Mouse (Mus musculus) heart, postnatal 0 days (tissue): Measurements from ENCODE around the gene Msmp. TPM values are rescaled to one million over a fixed set of nuclear protein-coding genes. Genes with fewer than 3 reads are reported as not detected.

ENCODE experiments used
- ATAC-seq: fragments of 200-750 bp; cut with Nextera tagmentation; 2 replicates; pipeline ENCODE4 v1.8.0; 2017; ENCODE audit warnings: low read depth, moderate number of reproducible peaks, moderate library complexity; ENCODE audit not compliant: insufficient read depth
- DNase-seq: peaks from one replicate; pipeline ENCODE4 v3.0.0-alpha.2; 2016; ENCODE audit warnings: low spot score
- H3K27ac ChIP-seq: fragments of 300-500 bp; sonication (generic); 2 replicates; pipeline ENCODE4 v1.5.1; 2014; ENCODE audit warnings: low read depth, mild to moderate bottlenecking
- H3K27me3 ChIP-seq: fragments of 300-500 bp; sonication (generic); 2 replicates; pipeline ENCODE4 v1.6.1; 2014; ENCODE audit warnings: low read length, mixed read lengths; ENCODE audit not compliant: control insufficient read depth, insufficient read depth
- H3K36me3 ChIP-seq: fragments of 300-500 bp; sonication (generic); replicated peaks from 2 replicates; pipeline ENCODE4 v1.6.1; 2014; ENCODE audit warnings: low read length, mixed read lengths; ENCODE audit not compliant: control insufficient read depth, insufficient read depth
- H3K4me1 ChIP-seq: fragments of 300-500 bp; sonication (generic); 2 replicates; pipeline ENCODE4 v1.6.1; 2014; ENCODE audit warnings: antibody characterized with exemption; ENCODE audit not compliant: control insufficient read depth, insufficient read depth
- H3K4me2 ChIP-seq: fragments of 300-500 bp; sonication (generic); 2 replicates; pipeline ENCODE4 v1.6.1; 2014; ENCODE audit warnings: low read depth, mild to moderate bottlenecking, low read length, moderate library complexity
- H3K4me3 ChIP-seq: fragments of 300-500 bp; sonication (generic); 2 replicates; pipeline ENCODE4 v1.5.1; 2014; ENCODE audit warnings: low read depth, low read length
- H3K9ac ChIP-seq: fragments of 300-500 bp; sonication (generic); replicated peaks from 2 replicates; pipeline ENCODE4 v1.6.1; 2014; ENCODE audit warnings: low read depth, low read length, mixed read lengths
- H3K9me3 ChIP-seq: fragments of 300-500 bp; sonication (generic); replicated peaks from 2 replicates; pipeline ENCODE4 v1.6.1; 2016; ENCODE audit warnings: low read length; ENCODE audit not compliant: control insufficient read depth
- CTCF ChIP-seq: IDR thresholded peaks from 2 replicates; pipeline ENCODE4 v1.5.1; 2016; ENCODE audit warnings: antibody characterized with exemption, control low read depth, low read depth
- EP300 ChIP-seq: IDR thresholded peaks from 2 replicates; pipeline ENCODE4 v1.6.1; 2016; ENCODE audit warnings: antibody characterized with exemption, low read depth
- WGBS: fragments of 180-500 bp; shearing (Covaris S2); extraction: QIAGEN DNeasy Blood & Tissue Kit; methylation state at CpG from one replicate; pipeline ENCODE4 v1.1.7; 2014; 5-methylcytosine and 5-hydroxymethylcytosine counted together
- polyA plus RNA-seq: library from polyadenylated mRNA; unstranded; fragments of >200 nt; fragmentation: Nextera tagmentation; extraction: Ambion mirVana; gene quantifications from 2 replicates; pipeline ENCODE4 v1.2.1, GENCODE M21; 2015
- total RNA-seq: library from RNA; depleted of rRNA; stranded (reverse); fragments of >200 nt; gene quantifications from 2 replicates; pipeline ENCODE4 v1.2.3, GENCODE M21; 2014; ENCODE audit warnings: low replicate concordance

Gene Msmp
- total and polyA plus RNA-seq, 2 experiments from 2014 or later = not detected

- WGBS = 39% methylated on average over 13 of the region's 13 CpGs
- Histone ChIP-seq H3K4me2 (peak overlapping the region; percentile 81), H3K4me1 (peaks cover 55% of the 10 kb centered on the region), H3K4me3 (peak overlapping the region; percentile 87), H3K9ac (peak overlapping the region; percentile 44), H3K27ac (peak overlapping the region; percentile 99), H3K36me3 (peaks cover 30% of the 10 kb centered on the region), H3K27me3 (no peaks in the 10 kb centered on the region), H3K9me3 (no peaks in the 10 kb centered on the region)
- ATAC-seq (no peak), DNase-seq (no peak)
- no peak for TF ChIP-seq CTCF
- TF ChIP-seq EP300 = no peak
Measured at GRCm38 (mm10) chr4:43559519-43560242, 24.6 kb downstream of the Msmp start.

GRCm38 (mm10) chr4:43558631-43559356 lies 25.5 kb downstream of the Msmp start:
- Histone ChIP-seq H3K4me3 (peak overlapping the region; percentile 26), H3K27ac (peak overlapping the region; percentile 99), H3K36me3 (peaks cover 37% of the 10 kb centered on the region), H3K4me1 (peaks cover 51% of the 10 kb centered on the region), H3K4me2 (peak overlapping the region; percentile 81), H3K9me3 (no peaks in the 10 kb centered on the region), H3K27me3 (no peaks in the 10 kb centered on the region), H3K9ac (peak overlapping the region; percentile 44)
- no peak for TF ChIP-seq CTCF
- TF ChIP-seq EP300 = no peak
- peak; percentile 25; the same call in 1 of the 2 replicates for ATAC-seq
- peak; percentile 78 for DNase-seq
- WGBS = 7% methylated on average over 13 of the region's 13 CpGs

GRCm38 (mm10) chr4:43558028-43558630 lies 26.2 kb downstream of the Msmp start:
- Histone ChIP-seq H3K9me3 (no peaks in the 10 kb centered on the region), H3K27ac (peak overlapping the region; percentile 99), H3K9ac (peak overlapping the region; percentile 7; the same call in 1 of the 2 replicates), H3K4me1 (peaks cover 44% of the 10 kb centered on the region), H3K4me3 (peak overlapping the region; percentile 26), H3K4me2 (peak overlapping the region; percentile 81), H3K36me3 (peaks cover 41% of the 10 kb centered on the region), H3K27me3 (no peaks in the 10 kb centered on the region)
- WGBS = 2% methylated on average over 5 of the region's 5 CpGs
- ATAC-seq (no peak; the same call in 1 of the 2 replicates), DNase-seq (peak; percentile 32)
- peak; percentile 50; the same call in 1 of the 2 replicates for TF ChIP-seq EP300
- TF ChIP-seq CTCF = no peak

- Histone ChIP-seq H3K9me3 (no peaks in the 10 kb centered on the region), H3K4me3 (no peak overlapping the region), H3K36me3 (peaks cover 63% of the 10 kb centered on the region), H3K4me1 (peaks cover 41% of the 10 kb centered on the region), H3K9ac (no peak overlapping the region), H3K27ac (no peak overlapping the region), H3K27me3 (no peaks in the 10 kb centered on the region), H3K4me2 (no peak overlapping the region)
- ATAC-seq (no peak), DNase-seq (no peak)
- WGBS = 90% methylated on average over 7 of the region's 7 CpGs
- TF ChIP-seq CTCF (no peak), EP300 (no peak)
Measured at GRCm38 (mm10) chr4:43555926-43556325, 28.4 kb downstream of the Msmp start.

- Histone ChIP-seq H3K4me3 (no peak overlapping the region), H3K9ac (no peak overlapping the region), H3K9me3 (no peaks in the 10 kb centered on the region), H3K4me1 (peaks cover 22% of the 10 kb centered on the region), H3K4me2 (no peak overlapping the region), H3K27me3 (no peaks in the 10 kb centered on the region), H3K36me3 (peaks cover 83% of the 10 kb centered on the region), H3K27ac (no peak overlapping the region)
- TF ChIP-seq EP300 = no peak
- TF ChIP-seq CTCF = no peak
- DNase-seq (no peak), ATAC-seq (no peak)
Measured at GRCm38 (mm10) chr4:43553891-43554290, 30.4 kb downstream of the Msmp start.
